Mouse (Mus musculus): Measurements from ENCODE around the gene Ugt1a1. TPM values are rescaled to one million over a fixed set of nuclear protein-coding genes. Genes with fewer than 3 reads are reported as not detected.
A peak's percentile ranks its signal among the peaks of the same experiment; 100 is the strongest.

Gene Ugt1a1
- total and polyA plus RNA-seq, 2 experiments, result 574 to 719 TPM

DNA sequence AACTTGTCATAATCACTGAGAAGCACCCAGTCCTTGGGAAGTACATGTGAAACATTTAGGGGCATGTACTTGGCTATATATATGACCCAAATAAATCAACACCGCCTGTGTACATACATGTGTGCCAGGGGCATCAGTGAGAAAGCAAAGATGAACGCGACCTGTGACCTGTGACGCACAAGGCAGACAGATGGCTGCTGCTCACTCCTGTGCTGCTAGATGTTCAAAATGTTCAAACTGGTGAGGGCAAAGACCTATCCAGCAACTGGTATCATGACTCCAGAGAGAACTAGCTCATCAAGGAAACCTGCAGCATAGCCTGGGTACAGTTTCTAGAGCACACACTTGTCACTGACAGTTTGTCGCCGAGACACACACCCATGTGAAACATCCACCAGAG, 55.7 kb downstream of the Ugt1a1 start:
- Histone ChIP-seq H3K4me3 (ENCODE audit: insufficient read depth, low read depth, low read length) (no peak overlapping the region), H3K79me2 (ENCODE audit: control insufficient read depth, insufficient read depth, low read length) (peaks cover 12% of the 10 kb centered on the region; the same call in 1 of the 2 replicates), H3K36me3 (ENCODE audit: control insufficient read depth, insufficient read depth, low read length) (peaks cover 60% of the 10 kb centered on the region), H3K9ac (ENCODE audit: low read depth, low read length) (peak overlapping the region; percentile 1; the same call in 1 of the 2 replicates), H3K4me1 (ENCODE audit: control insufficient read depth, insufficient read depth, low read length) (peaks cover 28% of the 10 kb centered on the region), H3K27ac (replicated peaks; ENCODE audit: insufficient read depth, low read depth, low read length) (peak overlapping the region; percentile 43), H3K27me3 (ENCODE audit: control insufficient read depth, insufficient read depth, low read length) (no peaks in the 10 kb centered on the region)
- TF ChIP-seq POLR2A (IDR thresholded peaks at IDR 0.05; ENCODE audit: extremely low read depth, insufficient read depth, low read length) (no peak), CTCF (IDR thresholded peaks at IDR 0.05; ENCODE audit: low read depth, low read length) (no peak)
- WGBS, result 75% methylated on average over 6 of the region's 6 CpGs
- peak; percentile 91 for DNase-seq (ENCODE audit: extremely low read depth, low read depth, low spot score)

DNA sequence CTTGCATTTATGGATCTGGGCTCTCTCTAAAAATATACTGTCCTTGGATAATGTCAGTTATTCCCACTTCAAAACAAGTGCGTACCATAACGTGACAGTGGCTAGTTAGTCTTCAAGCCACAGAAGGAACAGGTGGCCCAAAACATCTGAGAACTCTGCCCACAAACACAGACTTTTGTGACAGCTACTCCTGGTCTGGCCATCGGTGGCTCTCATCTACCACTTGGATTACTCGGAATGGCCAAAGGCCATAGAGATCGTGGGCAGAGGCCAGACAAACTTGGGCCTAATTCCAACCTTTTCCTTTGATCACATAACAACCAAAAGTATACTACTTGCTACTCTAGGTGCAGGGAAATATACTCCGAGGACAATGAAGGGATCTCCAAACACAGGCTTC, 56.3 kb downstream of the Ugt1a1 start:
- no peak overlapping the region for H3K9ac ChIP-seq (ENCODE audit: low read depth, low read length)
- H3K36me3 ChIP-seq (ENCODE audit: control insufficient read depth, insufficient read depth, low read length), result peaks cover 56% of the 10 kb centered on the region
- H3K27ac ChIP-seq (replicated peaks; ENCODE audit: insufficient read depth, low read depth, low read length), result peak overlapping the region; percentile 43
- no peak for TF ChIP-seq CTCF (IDR thresholded peaks at IDR 0.05; ENCODE audit: low read depth, low read length)
- TF ChIP-seq POLR2A (IDR thresholded peaks at IDR 0.05; ENCODE audit: extremely low read depth, insufficient read depth, low read length), result no peak
- peaks cover 12% of the 10 kb centered on the region; the same call in 1 of the 2 replicates for H3K79me2 ChIP-seq (ENCODE audit: control insufficient read depth, insufficient read depth, low read length)
- DNase-seq (ENCODE audit: extremely low read depth, low read depth, low spot score), result peak; percentile 100
- no peak overlapping the region for H3K4me3 ChIP-seq (ENCODE audit: insufficient read depth, low read depth, low read length)
- H3K27me3 ChIP-seq (ENCODE audit: control insufficient read depth, insufficient read depth, low read length), result no peaks in the 10 kb centered on the region
- H3K4me1 ChIP-seq (ENCODE audit: control insufficient read depth, insufficient read depth, low read length), result peaks cover 28% of the 10 kb centered on the region
- WGBS, result 28% methylated on average over 6 of the region's 6 CpGs

Other genes starting within 250 kb of the Ugt1a1 start
- gene Usp40, start 203.4 kb upstream of the Ugt1a1 start, total RNA-seq (2014; rRNA removed), result 29.4 and 29.8 TPM in 2 replicates
- 6.4 and 8.6 TPM in 2 replicates for gene Usp40, start 203.4 kb upstream of the Ugt1a1 start, polyA plus RNA-seq (2012; rRNA removed)
- gene Ugt1a10, start 156.6 kb upstream of the Ugt1a1 start, total RNA-seq (2014; rRNA removed), result 6.4 and 6.9 TPM in 2 replicates
- 1.2 and 2.8 TPM in 2 replicates for gene Ugt1a10, start 156.6 kb upstream of the Ugt1a1 start, polyA plus RNA-seq (2012; rRNA removed)
- gene Ugt1a9, start 141.2 kb upstream of the Ugt1a1 start, total RNA-seq (2014; rRNA removed), result 177 and 194 TPM in 2 replicates
- gene Ugt1a9, start 141.2 kb upstream of the Ugt1a1 start, polyA plus RNA-seq (2012; rRNA removed), result 142 and 259 TPM in 2 replicates
- 4.0 and 4.6 TPM in 2 replicates for gene Ugt1a8, start 124.1 kb upstream of the Ugt1a1 start, total RNA-seq (2014; rRNA removed)
- gene Ugt1a8, start 124.1 kb upstream of the Ugt1a1 start, polyA plus RNA-seq (2012; rRNA removed), result 0.07 and 0.11 TPM in 2 replicates
- gene Ugt1a7c, start 116.9 kb upstream of the Ugt1a1 start, total RNA-seq (2014; rRNA removed), result 20.1 and 51.1 TPM in 2 replicates
- 2.0 and 3.9 TPM in 2 replicates for gene Ugt1a7c, start 116.9 kb upstream of the Ugt1a1 start, polyA plus RNA-seq (2012; rRNA removed)
- 97.1 and 102 TPM in 2 replicates for gene Ugt1a6b, start 108.7 kb upstream of the Ugt1a1 start, total RNA-seq (2014; rRNA removed)
- gene Ugt1a6b, start 108.7 kb upstream of the Ugt1a1 start, polyA plus RNA-seq (2012; rRNA removed), result 77.3 and 91.0 TPM in 2 replicates
- 55.4 and 90.9 TPM in 2 replicates for gene Ugt1a6a, start 77.2 kb upstream of the Ugt1a1 start, total RNA-seq (2014; rRNA removed)
- gene Ugt1a6a, start 77.2 kb upstream of the Ugt1a1 start, polyA plus RNA-seq (2012; rRNA removed), result 84.4 and 106 TPM in 2 replicates
- 75.8 and 159 TPM in 2 replicates for gene Ugt1a5, start 45.9 kb upstream of the Ugt1a1 start, total RNA-seq (2014; rRNA removed)
- gene Ugt1a5, start 45.9 kb upstream of the Ugt1a1 start, polyA plus RNA-seq (2012; rRNA removed), result 41.5 and 119 TPM in 2 replicates
- gene Ugt1a2, start 11.4 kb upstream of the Ugt1a1 start, total RNA-seq (2014; rRNA removed), result 9.5 and 10.4 TPM in 2 replicates
- gene Ugt1a2, start 11.4 kb upstream of the Ugt1a1 start, polyA plus RNA-seq (2012; rRNA removed), result 0.29 and 0.57 TPM in 2 replicates
- gene Dnajb3, start 6.2 kb upstream of the Ugt1a1 start, total RNA-seq (2014; rRNA removed), result not detected in 2 replicates
- gene Dnajb3, start 6.2 kb upstream of the Ugt1a1 start, polyA plus RNA-seq (2012; rRNA removed), result 0.17 TPM in 1 of 2 replicates, not detected in the other
- gene Mroh2a, start 15.0 kb downstream of the Ugt1a1 start, total RNA-seq (2014; rRNA removed), result 0.27 and 1.0 TPM in 2 replicates
- gene Mroh2a, start 15.0 kb downstream of the Ugt1a1 start, polyA plus RNA-seq (2012; rRNA removed), result 0.77 and 0.82 TPM in 2 replicates
- 78.7 and 90.1 TPM in 2 replicates for gene Hjurp, start 65.7 kb downstream of the Ugt1a1 start, total RNA-seq (2014; rRNA removed)
- gene Hjurp, start 65.7 kb downstream of the Ugt1a1 start, polyA plus RNA-seq (2012; rRNA removed), result 31.4 and 32.8 TPM in 2 replicates
- under 0.01 TPM in 2 replicates for gene Trpm8, start 65.7 kb downstream of the Ugt1a1 start, total RNA-seq (2014; rRNA removed)
- gene Trpm8, start 65.7 kb downstream of the Ugt1a1 start, polyA plus RNA-seq (2012; rRNA removed), result 0.01 and 0.02 TPM in 2 replicates
- gene Spp2, start 195.0 kb downstream of the Ugt1a1 start, total RNA-seq (2014; rRNA removed), result 216 and 373 TPM in 2 replicates
- gene Spp2, start 195.0 kb downstream of the Ugt1a1 start, polyA plus RNA-seq (2012; rRNA removed), result 298 and 325 TPM in 2 replicates

Measured in liver, adult 2 months (tissue).